Mouse (Mus musculus) spleen, adult 2 months (tissue): ENCODE data around the gene Psmd7.

Experiments
- CTCF ChIP-seq: fragments of 200-500 bp; IDR thresholded peaks from 2 replicates; pipeline ENCODE4 v1.5.1; 2011; ENCODE audit warnings: mild to moderate bottlenecking, inconsistent platforms; ENCODE audit not compliant: insufficient read depth, insufficient read length, insufficient replicate concordance; ENCODE audit errors: extremely low read depth
- POLR2A ChIP-seq: fragments of 200-500 bp; IDR thresholded peaks from 2 replicates; pipeline ENCODE4 v1.6.1; 2011; ENCODE audit warnings: low read depth, low read length, inconsistent platforms

- TF ChIP-seq POLR2A (no peak), CTCF (no peak)
These were observed 44.1 kb downstream of the Psmd7 start for GRCm38 (mm10) chr8:107544211-107544610.
